In genomic region chr3:122169616-122170178, GRCm38 (mm10) we compare ENCODE assay signal across 9 mouse cellular contexts.
DNase-seq lines count a peak whose midpoint lies in the region; ATAC-seq and TF ChIP-seq lines count a peak whose summit lies in the region.
"Had no signal": no experiment of that assay in that cellular context is flagged by ENCODE, and none has a peak within 500 bp of the region (broad histone marks: within the 10 kb centered on the region; RNA-seq: fewer than 3 reads in every experiment).

No protein-coding gene starts in this region.

- no peaks in the 10 kb centered on the region for H3K4me1 ChIP-seq in hindbrain, embryonic 10.5 days (replicated peaks)
- H3K4me1 ChIP-seq in hindbrain, embryonic 13.5 days (replicated peaks), result no peaks in the 10 kb centered on the region; the same call in 1 of the 2 replicates
- no peaks in the 10 kb centered on the region for H3K4me1 ChIP-seq in hindbrain, embryonic 14.5 days (replicated peaks; ENCODE audit: control insufficient read depth, insufficient read depth, low read length)
- no peaks in the 10 kb centered on the region for H3K4me1 ChIP-seq in testis, adult 2 months (ENCODE audit: control insufficient read depth, insufficient read depth, low read length)
- H3K4me1 ChIP-seq: embryonic facial prominence, embryonic 13.5 days had no signal

- TF ChIP-seq CTCF in testis, adult 2 months (IDR thresholded peaks at IDR 0.05; ENCODE audit: control insufficient read depth, insufficient read depth, insufficient replicate concordance, low read depth, low read length), result peak; percentile 93; the same call in 1 of the 2 replicates

- no peak overlapping the region for H3K27ac ChIP-seq in hindbrain, embryonic 10.5 days
- H3K27ac ChIP-seq in hindbrain, embryonic 13.5 days, result no peak overlapping the region
- no peak overlapping the region for H3K27ac ChIP-seq in hindbrain, embryonic 14.5 days
- H3K27ac ChIP-seq in testis, adult 2 months (ENCODE audit: control insufficient read depth, insufficient read depth, low read depth, low read length), result no peak overlapping the region
- H3K27ac ChIP-seq: embryonic facial prominence, embryonic 13.5 days had no signal

- no peak overlapping the region for H3K4me3 ChIP-seq in hindbrain, embryonic 10.5 days
- H3K4me3 ChIP-seq in hindbrain, embryonic 13.5 days, result no peak overlapping the region
- no peak overlapping the region for H3K4me3 ChIP-seq in hindbrain, embryonic 14.5 days (replicated peaks; ENCODE audit: low read length)
- no peak overlapping the region for H3K4me3 ChIP-seq in testis, adult 2 months (ENCODE audit: control insufficient read depth, low read depth, low read length)
- H3K4me3 ChIP-seq: embryonic facial prominence, embryonic 13.5 days had no signal

- TF ChIP-seq POLR2A in testis, adult 2 months (IDR thresholded peaks at IDR 0.05; ENCODE audit: control insufficient read depth, low read depth, low read length), result no peak

- intact Hi-C loops in left cerebral cortex, postnatal 36 days (cut with DNase I), result no loop called here

- H3K36me3 ChIP-seq in hindbrain, embryonic 10.5 days, result no peaks in the 10 kb centered on the region
- H3K36me3 ChIP-seq in hindbrain, embryonic 13.5 days, result no peaks in the 10 kb centered on the region
- H3K36me3 ChIP-seq in hindbrain, embryonic 14.5 days (replicated peaks; ENCODE audit: control insufficient read depth, insufficient read depth), result no peaks in the 10 kb centered on the region
- H3K36me3 ChIP-seq in testis, adult 2 months (ENCODE audit: control insufficient read depth, insufficient read depth, low read length), result no peaks in the 10 kb centered on the region
- H3K36me3 ChIP-seq: embryonic facial prominence, embryonic 13.5 days had no signal

- H3K4me2 ChIP-seq in hindbrain, embryonic 13.5 days, result no peak overlapping the region
- no peak overlapping the region for H3K4me2 ChIP-seq in hindbrain, embryonic 14.5 days (replicated peaks)
- H3K4me2 ChIP-seq: embryonic facial prominence, embryonic 13.5 days had no signal

- no peaks in the 10 kb centered on the region for H3K27me3 ChIP-seq in hindbrain, embryonic 10.5 days (ENCODE audit: insufficient read depth, poor library complexity, severe bottlenecking)
- H3K27me3 ChIP-seq in hindbrain, embryonic 13.5 days, result peaks cover 13% of the 10 kb centered on the region; the same call in 1 of the 2 replicates
- H3K27me3 ChIP-seq in hindbrain, embryonic 14.5 days (ENCODE audit: control insufficient read depth, insufficient read depth, low read length), result no peaks in the 10 kb centered on the region
- no peaks in the 10 kb centered on the region for H3K27me3 ChIP-seq in testis, adult 2 months (ENCODE audit: control insufficient read depth, insufficient read depth, low read length)
- H3K27me3 ChIP-seq: embryonic facial prominence, embryonic 13.5 days had no signal

- no peak for ATAC-seq in hindbrain, embryonic 13.5 days (ENCODE audit: low FRiP score)
- ATAC-seq in hindbrain, embryonic 14.5 days (ENCODE audit: low FRiP score), result no peak

- H3K9ac ChIP-seq in hindbrain, embryonic 13.5 days, result no peak overlapping the region
- H3K9ac ChIP-seq in hindbrain, embryonic 14.5 days, result no peak overlapping the region
- H3K9ac ChIP-seq: embryonic facial prominence, embryonic 13.5 days had no signal

- no peaks in the 10 kb centered on the region for H3K9me3 ChIP-seq in hindbrain, embryonic 10.5 days
- no peaks in the 10 kb centered on the region for H3K9me3 ChIP-seq in hindbrain, embryonic 13.5 days
- no peaks in the 10 kb centered on the region for H3K9me3 ChIP-seq in hindbrain, embryonic 14.5 days (ENCODE audit: control insufficient read depth, low read length)
- H3K9me3 ChIP-seq: embryonic facial prominence, embryonic 13.5 days had no signal

- WGBS in hindbrain, embryonic 10.5 days, result 43% methylated on average over 10 of the region's 10 CpGs
- 46% methylated on average over 10 of the region's 10 CpGs for WGBS in hindbrain, embryonic 13.5 days
- WGBS in hindbrain, embryonic 14.5 days, result 46% methylated on average over 10 of the region's 10 CpGs

- DNase-seq in hindbrain, embryonic 10.5 days (ENCODE audit: low spot score), result peak; percentile 67
- peak; percentile 84 for DNase-seq in adrenal gland, adult 2 months
- peak; percentile 81 for DNase-seq in embryo, embryonic 10.5 days (ENCODE audit: low spot score)
- peak; percentile 41 for DNase-seq in hindbrain, embryonic 14.5 days (ENCODE audit: low spot score)
- DNase-seq in left cerebral cortex, postnatal 36 days (ENCODE audit: low spot score in 2 of 2), result peak; percentile 11 to 21
- DNase-seq in naive thymus-derived CD4-positive, alpha-beta T cell, adult 2 months (ENCODE audit: low read depth), result peak; percentile 70

Comparison
In these comparisons a context has a peak if more than half of its experiments do, and no peak if none do; other contexts are left out.
1. DNase-seq: peak in every context shown above with its lines; median percentile 84 in adrenal gland, adult 2 months; 81 in embryo, embryonic 10.5 days; 70 in naive thymus-derived CD4-positive, alpha-beta T cell, adult 2 months; 67 in hindbrain, embryonic 10.5 days; 41 in hindbrain, embryonic 14.5 days; 16 in left cerebral cortex, postnatal 36 days.